Mouse (Mus musculus) midbrain, embryonic 14.5 days (tissue): ENCODE measurements around the gene Hsdl2. TPM values are rescaled to one million over a fixed set of nuclear protein-coding genes. Genes with fewer than 3 reads are reported as not detected.

Experiments
- ATAC-seq: fragments of 200-750 bp; cut with Nextera tagmentation; 2 replicates; pipeline ENCODE4 v1.8.0; 2017; ENCODE audit warnings: moderate number of reproducible peaks, moderate library complexity; ENCODE audit not compliant: low FRiP score, low TSS enrichment
- DNase-seq: peaks from one replicate; pipeline ENCODE4 v3.0.0-alpha.2; 2015
- H3K27ac ChIP-seq: fragments of 300-500 bp; sonication (generic); replicated peaks from 2 replicates; pipeline ENCODE4 v1.5.1; 2014; ENCODE audit warnings: mild to moderate bottlenecking, low read depth, low read length, moderate library complexity
- H3K27me3 ChIP-seq: fragments of 300-500 bp; sonication (generic); 2 replicates; pipeline ENCODE4 v1.6.1; 2014; ENCODE audit warnings: low read length, control low read depth, mixed read lengths; ENCODE audit not compliant: control insufficient read depth, insufficient read depth
- H3K36me3 ChIP-seq: fragments of 300-500 bp; sonication (generic); 2 replicates; pipeline ENCODE4 v1.6.1; 2014; ENCODE audit warnings: low read length, control low read depth; ENCODE audit not compliant: control insufficient read depth, insufficient read depth
- H3K4me1 ChIP-seq: fragments of 300-500 bp; sonication (generic); 2 replicates; pipeline ENCODE4 v1.6.1; 2014; ENCODE audit warnings: mild to moderate bottlenecking, antibody characterized with exemption, low read length, control low read depth; ENCODE audit not compliant: control insufficient read depth, insufficient read depth
- H3K4me2 ChIP-seq: fragments of 300-500 bp; sonication (generic); 2 replicates; pipeline ENCODE4 v1.6.1; 2014; ENCODE audit warnings: mild to moderate bottlenecking, low read length, moderate library complexity
- H3K4me3 ChIP-seq: fragments of 300-500 bp; sonication (generic); replicated peaks from 2 replicates; pipeline ENCODE4 v1.5.1; 2014; ENCODE audit warnings: low read depth, low read length
- H3K9ac ChIP-seq: fragments of 300-500 bp; sonication (generic); replicated peaks from 2 replicates; pipeline ENCODE4 v1.6.1; 2014; ENCODE audit warnings: mild to moderate bottlenecking, low read length, moderate library complexity
- H3K9me3 ChIP-seq: fragments of 300-500 bp; sonication (generic); 2 replicates; pipeline ENCODE4 v1.6.1; 2016; ENCODE audit warnings: low read length, control low read depth, mixed read lengths; ENCODE audit not compliant: control insufficient read depth
- WGBS: fragments of 180-500 bp; shearing (Covaris S2); extraction: QIAGEN DNeasy Blood & Tissue Kit; methylation state at CpG from one replicate; pipeline ENCODE4 v1.1.7; 2014; 5-methylcytosine and 5-hydroxymethylcytosine counted together
- polyA plus RNA-seq: library from polyadenylated mRNA; unstranded; fragments of >200 nt; fragmentation: Nextera tagmentation; extraction: Ambion mirVana; gene quantifications from 2 replicates; pipeline ENCODE4 v1.2.1, GENCODE M21; 2014

The Hsdl2 gene
- polyA plus RNA-seq, result 30.5 and 31.7 TPM in 2 replicates

DNA sequence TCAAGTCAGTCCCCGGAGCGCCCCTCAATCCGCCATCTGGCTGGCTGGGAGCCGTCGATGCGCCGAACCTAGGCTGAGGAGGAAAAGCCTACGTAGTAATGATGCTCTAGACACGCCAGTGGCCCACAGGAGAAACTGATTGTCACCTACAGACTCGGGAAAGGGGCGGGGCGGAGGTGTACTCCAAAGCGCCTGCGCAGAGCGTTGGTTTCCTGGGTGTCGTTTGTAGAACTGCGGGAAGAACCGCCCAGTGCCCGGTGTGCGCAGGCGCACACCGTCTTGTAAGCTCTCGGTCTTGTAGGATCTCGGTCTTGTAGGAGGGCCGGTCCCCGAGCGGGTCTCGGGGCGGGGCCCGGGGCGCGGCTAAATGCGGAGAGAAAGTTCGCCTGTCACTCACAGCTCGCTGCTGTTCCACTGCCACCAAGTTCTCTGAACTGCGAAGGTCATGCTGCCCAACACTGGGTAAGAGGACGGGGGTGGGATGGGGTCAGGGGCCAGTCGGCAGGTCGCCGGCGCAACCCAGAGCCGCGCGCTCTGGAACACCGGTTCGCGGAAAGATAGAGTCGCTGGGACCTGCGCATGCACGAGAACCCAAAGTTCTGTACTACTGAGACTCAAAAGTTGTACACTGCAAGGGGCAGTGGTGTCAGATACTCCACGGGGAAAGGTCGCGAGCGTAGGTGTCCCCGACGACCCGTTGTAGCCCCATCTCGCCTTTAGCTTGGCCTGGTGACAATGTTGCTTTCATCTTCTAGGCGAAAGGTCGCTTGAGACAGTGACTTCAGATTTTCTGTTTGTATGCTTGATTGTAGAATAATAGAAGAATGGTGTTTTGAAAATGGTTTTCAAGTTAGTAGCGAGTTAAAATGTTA lies at the start of gene Hsdl2:
Hsdl2 (plus strand) TSS at position 250 of the 872 bp plus-strand sequence.
- H3K4me3 ChIP-seq, result peak within 1 kb of the TSS; percentile 67
- WGBS, result under 1% methylated on average over 61 of the region's 61 CpGs

DNA sequence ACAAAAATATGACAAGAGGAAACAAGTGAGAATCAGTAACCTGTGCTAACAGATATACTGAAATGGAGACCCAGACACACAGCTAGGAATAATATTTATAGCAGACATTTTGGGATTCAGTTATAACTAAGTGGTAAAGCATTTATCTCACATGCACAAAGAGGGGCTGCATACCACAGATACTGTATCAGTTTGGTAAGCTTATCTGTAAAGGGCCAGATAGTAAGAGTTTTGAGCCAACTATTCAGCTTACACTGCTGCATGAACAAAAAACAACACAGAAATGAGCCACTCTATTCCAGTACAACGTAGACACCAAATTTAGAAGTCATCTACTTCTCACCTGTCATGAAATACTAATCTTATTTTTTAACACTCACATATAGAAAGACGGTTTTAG lies 48.1 kb upstream of the Hsdl2 start:
- Histone ChIP-seq H3K4me2 (no peak overlapping the region), H3K9ac (no peak overlapping the region), H3K9me3 (no peaks in the 10 kb centered on the region), H3K36me3 (no peaks in the 10 kb centered on the region), H3K27me3 (no peaks in the 10 kb centered on the region), H3K4me3 (no peak overlapping the region), H3K4me1 (no peaks in the 10 kb centered on the region), H3K27ac (no peak overlapping the region)
- no peak for ATAC-seq
- DNase-seq, result no peak
- WGBS, result 83% methylated on average over 2 of the region's 2 CpGs

More for the DNA sequence above, at the start of gene Hsdl2:
- Histone ChIP-seq H3K27me3 (no peaks in the 10 kb centered on the region), H3K9ac (peak within 1 kb of the TSS; percentile 68), H3K9me3 (no peaks in the 10 kb centered on the region), H3K4me2 (peak within 1 kb of the TSS; percentile 73), H3K36me3 (no peaks in the 10 kb centered on the region), H3K4me1 (peaks cover 4% of the 10 kb centered on the region), H3K27ac (peak within 1 kb of the TSS; percentile 90)
- DNase-seq (peak; percentile 100), ATAC-seq (peak; percentile 94)

DNA sequence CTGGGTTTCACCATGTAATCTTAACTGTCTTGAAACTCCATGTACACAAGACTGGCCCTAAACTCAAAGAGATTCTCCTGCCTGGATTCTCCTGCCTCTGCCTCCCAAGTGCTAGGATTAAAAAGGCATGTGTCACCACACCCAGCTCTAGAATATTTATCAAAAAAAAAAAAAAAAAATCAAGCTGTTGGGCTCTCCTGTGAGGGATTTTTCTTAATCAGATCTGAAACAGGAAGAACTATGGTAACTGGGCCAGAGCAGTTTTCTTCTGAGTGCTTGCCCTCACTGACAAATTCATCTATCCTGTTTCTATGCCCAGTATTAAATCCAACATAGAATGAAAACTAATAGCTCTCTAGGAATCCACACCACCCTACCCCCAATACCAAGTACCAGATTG lies 45.7 kb upstream of the Hsdl2 start:
- Histone ChIP-seq H3K36me3 (no peaks in the 10 kb centered on the region), H3K27me3 (no peaks in the 10 kb centered on the region), H3K4me2 (no peak overlapping the region), H3K4me1 (no peaks in the 10 kb centered on the region), H3K27ac (no peak overlapping the region), H3K9me3 (no peaks in the 10 kb centered on the region), H3K9ac (no peak overlapping the region), H3K4me3 (no peak overlapping the region)
- DNase-seq (no peak), ATAC-seq (no peak)

DNA sequence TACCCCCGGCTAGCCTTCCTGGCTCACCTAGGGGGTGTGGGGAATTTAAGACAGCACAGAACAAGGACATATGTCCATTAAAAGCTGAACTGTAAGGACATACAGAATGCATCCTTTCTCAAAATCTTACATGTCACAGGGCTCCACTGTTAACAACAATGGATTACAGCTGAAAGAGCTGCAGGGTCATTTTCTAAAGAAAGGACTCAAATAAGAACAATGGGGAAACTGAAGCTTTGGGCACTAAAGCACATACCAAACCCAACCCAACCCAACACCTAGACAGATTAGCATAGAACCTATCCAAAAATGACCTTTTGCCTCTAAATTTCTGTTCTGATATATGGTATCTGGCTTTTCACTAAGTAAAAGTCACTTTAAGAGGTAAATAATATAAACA lies 45.1 kb upstream of the Hsdl2 start:
- no peak for ATAC-seq
- no peaks in the 10 kb centered on the region for H3K4me1 ChIP-seq
- 94% methylated on average over 1 of the region's 1 CpGs for WGBS

DNA sequence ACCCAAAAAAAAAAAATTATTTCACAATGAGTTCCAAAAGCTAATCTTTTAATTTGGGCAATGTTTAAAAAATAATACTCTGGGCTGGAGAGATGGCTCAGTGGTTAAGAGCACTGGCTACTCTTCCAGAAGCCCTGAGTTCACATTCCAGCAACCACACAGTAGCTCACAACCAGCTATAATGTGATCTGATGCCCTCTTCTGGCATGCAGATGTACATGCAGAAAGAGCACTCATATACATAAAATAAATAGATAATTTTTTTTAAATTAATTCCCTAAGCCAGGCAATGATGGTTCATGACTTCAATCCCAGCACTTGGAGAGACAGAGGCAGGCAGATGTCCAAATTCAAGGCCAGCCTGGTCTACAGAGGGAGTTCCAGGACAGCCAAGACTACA lies 38.4 kb upstream of the Hsdl2 start:
- H3K36me3 ChIP-seq, result no peaks in the 10 kb centered on the region
- no peaks in the 10 kb centered on the region for H3K9me3 ChIP-seq
- H3K4me3 ChIP-seq, result no peak overlapping the region
- H3K4me2 ChIP-seq, result no peak overlapping the region
- no peak for DNase-seq
- ATAC-seq, result no peak
- H3K4me1 ChIP-seq, result peaks cover 7% of the 10 kb centered on the region
- H3K27me3 ChIP-seq, result no peaks in the 10 kb centered on the region
- no peak overlapping the region for H3K9ac ChIP-seq
- no peak overlapping the region for H3K27ac ChIP-seq

More for the DNA sequence above, 45.1 kb upstream of the Hsdl2 start:
- Histone ChIP-seq H3K9me3 (no peaks in the 10 kb centered on the region), H3K9ac (no peak overlapping the region), H3K4me2 (no peak overlapping the region), H3K4me3 (no peak overlapping the region), H3K36me3 (no peaks in the 10 kb centered on the region), H3K27me3 (no peaks in the 10 kb centered on the region), H3K27ac (no peak overlapping the region)
- no peak for DNase-seq

DNA sequence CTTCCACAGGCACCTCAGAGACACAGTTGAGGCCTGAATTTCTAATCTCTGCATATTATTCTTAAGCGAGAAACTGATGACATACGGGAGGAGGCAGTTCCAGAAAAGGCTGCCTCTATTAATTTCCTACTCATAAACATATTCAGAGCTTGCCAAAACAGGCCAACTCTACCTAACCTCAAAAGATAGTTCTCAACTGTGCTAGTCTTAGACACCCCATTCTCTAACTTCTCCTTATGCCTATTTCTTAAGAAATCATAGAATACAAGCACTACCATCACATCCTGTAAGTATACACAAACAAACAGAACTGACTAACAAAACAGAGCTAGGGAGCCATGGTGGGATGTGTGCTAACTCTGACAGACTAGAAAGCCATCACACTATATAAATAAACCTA lies 36.7 kb upstream of the Hsdl2 start:
- no peak for DNase-seq
- no peak for ATAC-seq
- no peaks in the 10 kb centered on the region for H3K36me3 ChIP-seq
- H3K4me3 ChIP-seq, result no peak overlapping the region
- H3K27me3 ChIP-seq, result no peaks in the 10 kb centered on the region
- 76% methylated on average over 2 of the region's 2 CpGs for WGBS
- peaks cover 7% of the 10 kb centered on the region for H3K4me1 ChIP-seq
- no peak overlapping the region for H3K27ac ChIP-seq
- H3K9ac ChIP-seq, result no peak overlapping the region
- no peaks in the 10 kb centered on the region for H3K9me3 ChIP-seq
- no peak overlapping the region for H3K4me2 ChIP-seq

DNA sequence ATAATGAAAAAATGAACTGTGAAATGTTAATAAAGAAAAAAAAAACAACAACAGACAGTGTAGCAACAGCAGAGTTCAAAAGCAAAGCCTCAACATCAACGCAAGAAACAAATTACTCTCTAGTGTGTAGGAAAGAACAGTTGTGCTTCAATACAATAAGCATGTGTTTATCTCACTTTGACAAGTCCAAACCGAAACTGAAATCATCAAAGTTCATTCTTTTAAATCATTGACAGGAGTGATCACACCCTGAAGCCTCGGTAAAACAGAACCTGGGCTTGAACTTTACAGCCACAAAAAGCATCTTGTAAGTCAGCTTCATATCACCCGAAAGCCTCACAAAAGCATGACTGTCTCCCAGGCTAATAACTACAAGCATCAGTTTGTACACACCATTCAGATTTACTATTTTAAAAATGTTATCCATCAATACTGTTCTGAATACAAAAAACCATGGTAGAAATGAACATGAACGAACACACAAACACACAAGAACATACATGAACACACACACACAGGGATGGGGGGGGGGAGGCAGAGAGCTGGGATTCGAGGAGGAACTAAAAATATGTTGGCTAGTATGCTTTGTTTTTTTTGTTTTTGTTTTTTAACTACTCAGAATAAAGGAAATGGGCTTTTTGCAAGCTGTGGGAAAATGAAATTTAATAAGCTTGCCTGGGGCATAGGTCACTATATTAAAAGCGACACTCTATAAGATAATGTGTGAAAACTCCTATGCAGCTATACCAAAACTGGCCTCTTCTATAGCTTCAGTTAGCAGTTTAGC lies 34.9 kb upstream of the Hsdl2 start:
- H3K36me3 ChIP-seq, result no peaks in the 10 kb centered on the region
- H3K9ac ChIP-seq, result no peak overlapping the region
- no peak overlapping the region for H3K4me3 ChIP-seq
- no peak overlapping the region for H3K27ac ChIP-seq
- H3K27me3 ChIP-seq, result no peaks in the 10 kb centered on the region
- no peaks in the 10 kb centered on the region for H3K9me3 ChIP-seq
- DNase-seq, result no peak
- no peak for ATAC-seq
- H3K4me1 ChIP-seq, result peaks cover 7% of the 10 kb centered on the region
- 71% methylated on average over 7 of the region's 7 CpGs for WGBS
- peak overlapping the region; percentile 5; the same call in 1 of the 2 replicates for H3K4me2 ChIP-seq

DNA sequence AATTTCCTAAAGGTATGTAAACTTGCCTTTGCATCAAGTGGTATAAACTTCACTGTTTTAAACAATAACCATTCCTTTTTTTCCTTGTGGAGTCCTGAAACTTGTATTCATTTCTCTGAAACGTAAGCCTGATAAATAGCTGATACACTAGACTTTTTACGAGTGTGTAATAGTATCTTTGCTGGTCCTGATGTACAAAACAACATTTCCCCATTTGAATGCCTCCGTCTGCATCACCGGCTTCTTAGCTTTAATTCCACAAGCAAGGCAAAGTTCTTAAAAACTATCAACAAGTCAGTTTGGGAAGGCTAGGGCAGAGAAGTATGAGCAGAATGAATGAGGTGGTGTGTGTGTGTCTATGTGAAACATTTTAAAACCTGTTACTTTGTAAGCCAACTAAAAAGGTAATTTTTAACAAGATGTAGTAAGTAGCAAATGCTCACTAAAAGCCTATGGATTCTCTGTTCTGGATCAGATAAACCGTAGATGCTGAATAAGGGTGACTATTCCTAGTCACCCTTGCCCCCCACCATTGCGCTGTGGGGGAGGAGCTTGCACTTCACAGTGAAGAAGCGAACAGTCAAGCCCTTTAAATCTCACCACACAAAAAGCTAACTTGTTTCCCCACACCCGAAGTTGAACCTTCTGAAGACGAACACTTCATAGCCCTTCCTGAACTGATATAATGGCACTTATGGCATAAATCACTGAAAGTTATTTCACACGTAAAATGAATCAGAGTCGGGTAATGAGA lies 34.0 kb upstream of the Hsdl2 start:
- DNase-seq (peak; percentile 10), ATAC-seq (no peak)
- Histone ChIP-seq H3K4me2 (peak overlapping the region; percentile 74), H3K9ac (no peak overlapping the region), H3K4me3 (peak overlapping the region; percentile 84), H3K27me3 (no peaks in the 10 kb centered on the region), H3K36me3 (no peaks in the 10 kb centered on the region), H3K4me1 (peaks cover 7% of the 10 kb centered on the region), H3K27ac (no peak overlapping the region), H3K9me3 (no peaks in the 10 kb centered on the region)
- WGBS, result 34% methylated on average over 11 of the region's 11 CpGs
